Mouse (Mus musculus) heart, postnatal 10 days (tissue): ENCODE results near the gene Fgd5. TPM values are rescaled to one million over a fixed set of nuclear protein-coding genes. Genes with fewer than 3 reads are reported as not detected.

Source experiments
- DNase-seq, 2 experiments: peaks; one replicate each; pipeline ENCODE4 v3.0.0; 2021
- intact Hi-C: fragments of 180-260 bp; cut with DNase I; formaldehyde crosslinking; loops from one replicate; pipeline ENCODE4 v1.15.1; 2025
- total RNA-seq, 2 experiments: library from RNA; stranded (reverse); gene quantifications; 2 replicates each; pipeline ENCODE4 v1.2.3; 2021

Fgd5 gene
- total RNA-seq, 2 experiments from 2014 or later: 34.1 to 38.2 TPM

- intact Hi-C loops: no loop called here
These were observed 25.6 kb downstream of the Fgd5 start for GRCm38 (mm10) chr6:92004137-92004805.

GRCm38 (mm10) chr6:92004806-92005205, 26.1 kb downstream of the Fgd5 start:
- intact Hi-C loops: no loop called here
- DNase-seq: no peak

More at GRCm38 (mm10) chr6:92004137-92004805, 25.6 kb downstream of the Fgd5 start:
- DNase-seq: no peak

GRCm38 (mm10) chr6:92010895-92011294, 32.2 kb downstream of the Fgd5 start:
- intact Hi-C loops: no loop called here
- no peak for DNase-seq

- no peak for DNase-seq
These were observed 33.7 kb downstream of the Fgd5 start for GRCm38 (mm10) chr6:92012413-92012812.

GRCm38 (mm10) chr6:92013035-92013434, 34.4 kb downstream of the Fgd5 start:
- intact Hi-C loops: no loop called here
- no peak for DNase-seq

More at GRCm38 (mm10) chr6:92012413-92012812, 33.7 kb downstream of the Fgd5 start:
- intact Hi-C loops: no loop called here

GRCm38 (mm10) chr6:92013620-92014019, 34.9 kb downstream of the Fgd5 start:
- DNase-seq: no peak
- intact Hi-C loops: no loop called here

- intact Hi-C loops: no loop called here
- DNase-seq: peak; percentile 70 to 75
These were observed 36.3 kb downstream of the Fgd5 start for GRCm38 (mm10) chr6:92014936-92015335.

GRCm38 (mm10) chr6:92015848-92016247, 37.2 kb downstream of the Fgd5 start:
- intact Hi-C loops: no loop called here
- DNase-seq: no peak

GRCm38 (mm10) chr6:92016738-92017137, 38.1 kb downstream of the Fgd5 start:
- intact Hi-C loops: no loop called here
- DNase-seq: no peak

GRCm38 (mm10) chr6:92018421-92018820, 39.7 kb downstream of the Fgd5 start:
- peak; percentile 47 to 51 for DNase-seq
- intact Hi-C loops: no loop called here

- intact Hi-C loops: no loop called here
- peak; percentile 67 to 70 for DNase-seq
These were observed 42.4 kb downstream of the Fgd5 start for GRCm38 (mm10) chr6:92021061-92021460.

GRCm38 (mm10) chr6:92021506-92021905, 42.8 kb downstream of the Fgd5 start:
- peak; percentile 76 to 80 for DNase-seq
- intact Hi-C loops: no loop called here

- intact Hi-C loops: no loop called here
- no peak for DNase-seq
These were observed 46.6 kb downstream of the Fgd5 start for GRCm38 (mm10) chr6:92025252-92025651.

- intact Hi-C loops: no loop called here
- no peak for DNase-seq
These were observed 48.7 kb downstream of the Fgd5 start for GRCm38 (mm10) chr6:92027379-92027778.

GRCm38 (mm10) chr6:92030646-92031045, 52.0 kb downstream of the Fgd5 start:
- intact Hi-C loops: no loop called here
- DNase-seq: no peak

- DNase-seq: peak in 1 of 2 experiments; percentile 38
- intact Hi-C loops: no loop called here
These were observed 56.0 kb downstream of the Fgd5 start for GRCm38 (mm10) chr6:92034713-92035112.

GRCm38 (mm10) chr6:92036372-92036771, 57.7 kb downstream of the Fgd5 start:
- DNase-seq: peak; percentile 42 to 53
- intact Hi-C loops: no loop called here

GRCm38 (mm10) chr6:92038158-92038557, 59.5 kb downstream of the Fgd5 start:
- intact Hi-C loops: no loop called here
- DNase-seq: peak; percentile 34 to 49

GRCm38 (mm10) chr6:92041271-92041670, 62.6 kb downstream of the Fgd5 start:
- DNase-seq: peak; percentile 38 to 42

GRCm38 (mm10) chr6:92042055-92042454, 63.4 kb downstream of the Fgd5 start:
- no peak for DNase-seq
- intact Hi-C loops: no loop called here

More at GRCm38 (mm10) chr6:92041271-92041670, 62.6 kb downstream of the Fgd5 start:
- intact Hi-C loops: no loop called here

- no peak for DNase-seq
- intact Hi-C loops: no loop called here
These were observed 64.2 kb downstream of the Fgd5 start for GRCm38 (mm10) chr6:92042850-92043249.

- DNase-seq: no peak
- intact Hi-C loops: no loop called here
These were observed 79.1 kb downstream of the Fgd5 start for GRCm38 (mm10) chr6:92057768-92058167.

GRCm38 (mm10) chr6:92061725-92062124, 83.0 kb downstream of the Fgd5 start:
- peak in 1 of 2 experiments; percentile 18 for DNase-seq
- intact Hi-C loops: loop anchor here (10.0 kb wide), 1 partner anchor 203 kb away; no protein-coding TSS in a partner anchor
